Mouse (Mus musculus) lung, postnatal 0 days (tissue): ENCODE measurements around the gene E030030I06Rik.

Experiments used
- CTCF ChIP-seq: IDR thresholded peaks from 2 replicates; pipeline ENCODE4 v1.5.1; 2016; ENCODE audit warnings: antibody characterized with exemption, mild to moderate bottlenecking
- EP300 ChIP-seq: IDR thresholded peaks from 2 replicates; pipeline ENCODE4 v1.6.1; 2016; ENCODE audit warnings: antibody characterized with exemption, mild to moderate bottlenecking, control low read depth

DNA sequence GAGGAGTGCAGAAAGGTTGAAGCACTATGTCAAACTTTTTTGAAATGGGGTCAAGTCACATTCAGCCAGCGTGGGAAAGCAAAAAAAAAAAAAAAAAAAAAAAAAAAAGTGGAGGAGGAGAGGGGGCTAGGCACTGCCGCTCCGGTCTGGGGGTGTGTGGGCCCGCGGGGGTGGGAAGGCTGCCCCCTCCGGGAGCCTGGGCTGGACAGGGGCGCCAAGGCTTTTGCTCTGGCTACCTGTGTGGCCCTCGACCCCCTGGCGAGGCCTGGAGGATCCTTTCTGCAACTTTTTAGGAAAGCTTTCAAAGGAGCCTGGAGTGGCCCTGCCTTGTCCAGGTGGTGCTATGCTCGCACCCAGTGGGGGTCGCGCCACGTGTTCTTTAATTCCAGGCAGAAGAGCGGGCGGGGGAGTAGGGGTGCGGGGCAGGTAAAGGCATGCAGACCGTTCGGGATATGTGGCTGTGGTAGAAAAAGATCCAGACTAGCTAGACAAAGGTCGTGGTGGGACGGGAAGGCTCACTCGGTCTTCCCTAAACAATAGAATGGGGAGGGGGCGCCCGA is 10.6 kb upstream of the E030030I06Rik start:
- TF ChIP-seq CTCF (no peak), EP300 (no peak)
